Mouse (Mus musculus) common myeloid progenitor, adult 5-6 weeks (primary cell): ENCODE results near the gene Serhl. TPM values are rescaled to one million over a fixed set of nuclear protein-coding genes. Genes with fewer than 3 reads are reported as not detected.
"Not testable (repeated sequence)": the region's sequence is repeated elsewhere in the genome, so short reads cannot be mapped to it uniquely, and the experiment has no call there.

Experiments used
- ATAC-seq: replicated peaks from 2 replicates; pipeline ENCODE4 v1.8.0; 2016; ENCODE audit warnings: low read depth, mild to moderate bottlenecking, moderate TSS enrichment, inconsistent platforms; ENCODE audit not compliant: poor library complexity, severe bottlenecking
- total RNA-seq: library from RNA; stranded (forward); fragments of 200-1000, 187-1606 nt; gene quantifications from 2 replicates; pipeline ENCODE4 v1.2.3, GENCODE M21; 2017

Gene Serhl
- 30.7 and 35.2 TPM in 2 replicates for total RNA-seq

DNA sequence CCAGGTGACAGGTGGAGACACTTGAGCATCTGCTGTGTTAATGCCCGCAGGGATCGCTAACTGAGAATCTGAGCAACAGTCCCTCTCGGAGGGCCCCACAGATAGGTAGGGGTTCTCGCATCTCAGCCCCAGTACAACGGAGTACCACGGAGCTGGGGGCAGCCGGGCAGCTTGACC lies at the start of gene Serhl:
TSS of gene Serhl (plus strand) at position 78 of the 177 bp plus-strand sequence.
- no peak for ATAC-seq

GRCm38 (mm10) chr15:83040156-83040555 lies 49.1 kb upstream of the Serhl start:
- ATAC-seq: no peak

DNA sequence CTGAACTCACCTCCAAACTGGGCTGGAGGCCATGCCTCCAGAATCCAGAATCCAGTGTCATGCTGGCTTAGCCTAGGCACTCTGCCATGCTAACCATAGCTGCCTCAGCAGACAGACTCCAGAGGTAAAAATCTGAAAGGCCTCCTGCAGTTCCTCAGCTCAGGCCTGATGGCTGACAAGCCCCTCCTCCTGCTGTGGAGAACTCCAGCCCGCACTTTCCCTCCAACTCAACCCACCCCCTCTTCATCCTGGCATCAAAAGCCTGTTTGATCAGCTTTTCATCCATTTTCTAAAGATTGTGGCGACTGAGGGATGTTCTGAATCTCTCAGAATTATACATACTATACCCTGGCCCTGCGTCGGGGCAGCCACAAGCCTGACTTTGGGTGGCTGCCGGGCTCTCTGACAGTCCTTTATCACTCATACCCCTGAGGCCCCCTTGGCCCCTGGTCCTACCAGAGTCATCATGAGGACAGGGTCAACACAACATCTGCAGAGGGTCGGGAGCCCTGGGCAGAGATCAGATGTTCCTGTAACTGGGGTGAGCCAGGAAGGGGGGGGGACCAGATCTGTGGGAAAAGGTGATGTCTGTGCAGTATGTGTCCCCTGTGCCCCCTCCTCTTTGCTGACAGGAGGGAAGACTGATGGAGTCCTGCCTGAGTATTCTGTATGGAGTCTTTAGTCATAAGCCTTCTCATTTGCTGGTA lies 46.5 kb upstream of the Serhl start:
- no peak for ATAC-seq

DNA sequence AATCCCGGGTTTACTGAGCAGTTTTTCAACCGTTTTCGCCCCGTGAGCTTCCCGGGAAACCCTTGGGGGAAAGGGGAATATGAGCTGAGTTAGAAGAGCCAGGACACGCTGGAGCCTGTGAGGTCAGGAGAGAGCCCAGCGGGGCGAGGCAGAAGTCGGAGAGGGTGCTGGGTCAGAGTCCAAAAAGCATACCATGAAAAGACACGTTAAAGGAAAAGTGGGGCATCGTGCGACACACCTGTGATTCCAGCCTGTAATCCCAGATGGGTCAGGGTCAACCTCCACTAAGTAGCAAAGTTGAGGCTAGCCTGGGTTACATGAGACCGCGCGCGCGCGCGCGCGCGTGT lies 46.0 kb upstream of the Serhl start:
- no peak for ATAC-seq

DNA sequence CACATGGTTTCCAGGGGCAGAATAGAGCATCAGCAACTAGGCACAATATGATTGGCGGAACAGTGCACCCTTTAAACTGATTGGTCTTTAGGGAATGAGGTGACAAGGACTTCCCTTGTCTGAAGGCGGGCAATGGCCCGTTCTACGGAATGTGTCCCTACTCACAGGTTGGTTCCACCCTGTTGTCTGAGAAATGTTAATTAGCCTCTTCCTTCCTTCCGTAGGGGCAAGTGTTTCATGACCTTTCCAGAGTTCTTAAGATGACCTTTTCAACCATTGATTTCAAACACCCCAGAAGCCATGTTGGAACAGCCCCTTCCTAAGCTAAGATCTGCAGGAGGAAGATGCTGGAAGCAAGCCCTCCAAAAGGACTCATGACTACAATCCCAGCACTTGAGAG lies 43.7 kb upstream of the Serhl start:
- not testable (repeated sequence) for ATAC-seq

DNA sequence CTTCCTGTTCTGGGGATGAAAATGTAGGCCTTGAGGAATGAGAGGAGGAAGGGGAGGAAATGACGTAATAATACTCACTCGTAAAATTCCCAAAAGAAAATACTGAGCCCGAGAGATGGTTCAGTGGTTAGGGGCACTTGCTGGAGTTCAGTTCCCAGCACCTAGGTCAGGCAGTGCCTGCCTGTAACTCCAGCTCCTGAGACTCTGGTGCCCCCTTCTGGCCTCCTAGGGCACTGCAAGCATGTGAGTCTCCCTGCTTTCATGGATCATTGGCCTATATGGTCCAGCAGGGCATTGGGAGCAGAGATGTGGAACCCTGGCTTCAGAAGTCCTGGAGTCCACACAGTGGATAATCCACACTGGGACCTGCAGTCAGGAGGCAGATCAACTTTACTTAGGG lies 43.0 kb upstream of the Serhl start:
- no peak for ATAC-seq

GRCm38 (mm10) chr15:83046730-83047129 lies 42.6 kb upstream of the Serhl start:
- ATAC-seq: no peak

GRCm38 (mm10) chr15:83052341-83053104 lies 36.8 kb upstream of the Serhl start:
- ATAC-seq: no peak

DNA sequence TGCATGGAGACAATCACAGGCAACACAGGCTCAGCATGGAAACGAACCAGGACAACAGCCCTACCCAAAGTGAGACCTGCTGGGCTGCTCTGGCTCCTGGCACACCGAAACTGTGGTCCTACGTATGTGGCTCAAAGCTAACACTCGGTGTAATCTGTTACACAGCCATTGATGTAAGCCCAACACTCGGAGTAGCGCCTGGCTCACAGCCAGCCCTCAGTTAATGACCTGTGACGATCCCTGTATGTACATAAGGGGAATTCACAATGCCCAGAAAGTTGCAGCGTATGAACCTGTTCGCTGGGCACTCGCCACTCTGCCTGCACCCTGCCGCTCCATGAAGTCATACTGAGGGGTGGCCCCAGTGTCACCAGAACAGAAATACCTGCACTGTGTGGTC lies 36.0 kb upstream of the Serhl start:
- ATAC-seq: no peak

GRCm38 (mm10) chr15:83055569-83055968 lies 33.7 kb upstream of the Serhl start:
- ATAC-seq: no peak

- ATAC-seq: peak; percentile 60
Measured at GRCm38 (mm10) chr15:83056378-83057083, 32.8 kb upstream of the Serhl start.

- no peak for ATAC-seq
Measured at GRCm38 (mm10) chr15:83057533-83057932, 31.8 kb upstream of the Serhl start.

DNA sequence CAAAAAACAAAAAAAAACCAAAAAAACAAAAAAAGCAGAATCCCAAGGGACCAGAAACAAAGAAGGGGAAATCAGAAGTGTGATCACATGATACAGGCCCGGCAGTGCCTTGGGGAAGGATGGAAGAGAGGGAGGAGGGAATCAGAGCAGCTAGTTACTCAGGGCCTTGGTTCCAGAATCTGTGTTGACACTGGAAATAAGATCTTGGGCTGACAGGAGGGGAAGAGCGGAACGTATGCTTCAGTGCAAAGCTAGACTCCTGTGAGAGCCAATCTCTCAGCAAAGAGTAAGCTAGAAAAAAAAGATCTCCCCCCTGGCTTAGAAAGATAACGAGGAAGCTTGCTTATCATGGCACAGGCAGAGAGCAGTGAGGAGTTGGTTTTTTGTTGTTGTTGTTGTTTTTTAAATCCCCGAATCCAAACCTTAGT lies 30.1 kb upstream of the Serhl start:
- 0 out of 2 replicates have a peak, but pooled peaks have one; percentile 36 for ATAC-seq

GRCm38 (mm10) chr15:83061689-83062088 lies 27.6 kb upstream of the Serhl start:
- no peak for ATAC-seq

DNA sequence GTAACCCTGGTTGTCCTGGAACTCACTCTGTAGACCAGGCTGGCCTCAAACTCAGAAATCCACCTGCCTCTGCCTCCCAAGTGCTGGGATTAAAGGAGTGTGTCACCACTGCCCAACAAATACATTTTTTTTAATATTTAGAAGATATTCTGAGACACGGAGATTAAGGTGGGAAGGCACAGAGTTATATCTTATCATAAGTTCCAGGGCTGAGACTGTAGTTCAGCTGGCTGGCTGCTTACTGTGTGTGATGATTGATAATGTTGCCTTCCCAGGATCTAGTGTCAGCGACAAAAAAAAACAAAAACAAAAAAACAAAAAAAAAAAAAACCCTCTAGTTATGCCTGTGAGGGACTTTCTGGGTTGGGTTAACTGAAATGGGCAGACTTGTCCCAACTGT lies 26.7 kb upstream of the Serhl start:
- not testable (repeated sequence) for ATAC-seq

DNA sequence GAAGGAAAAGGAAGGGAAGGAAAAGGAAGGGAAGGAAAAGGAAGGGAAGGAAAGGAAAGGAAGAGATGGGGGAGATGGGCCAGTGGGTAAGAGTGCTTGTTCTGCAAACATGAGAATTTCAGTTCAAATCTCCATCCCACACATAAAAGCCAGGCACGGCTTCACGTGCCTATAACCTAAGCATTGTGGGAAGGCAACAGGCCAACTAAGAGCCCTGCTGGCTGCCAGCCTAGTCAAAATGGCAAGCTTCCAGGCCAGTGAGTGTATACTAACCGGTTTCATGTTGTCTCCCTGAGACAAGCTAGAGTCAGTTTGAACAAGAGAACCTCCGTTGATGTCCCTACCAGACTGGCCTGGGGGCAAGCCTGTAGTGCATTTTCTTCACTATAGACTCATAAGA lies 23.8 kb upstream of the Serhl start:
- no peak for ATAC-seq

DNA sequence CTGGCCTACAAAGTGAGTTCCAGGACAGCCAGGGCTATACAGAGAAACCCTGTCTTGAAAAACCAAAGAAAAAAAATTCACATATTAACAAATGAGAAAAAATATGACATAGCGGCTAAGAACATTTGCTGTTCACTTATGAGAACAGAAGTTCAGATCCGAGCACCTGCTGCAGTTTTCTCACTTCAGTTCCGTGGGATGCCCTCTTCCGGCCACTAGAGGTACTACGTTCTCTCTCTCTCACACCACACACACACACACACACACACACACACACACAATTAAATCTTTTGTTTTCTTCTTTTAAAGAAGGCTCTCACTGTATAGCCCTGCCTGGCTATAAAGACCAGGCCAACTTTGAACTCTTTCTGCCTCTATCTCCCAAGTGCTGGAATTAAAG lies 21.0 kb upstream of the Serhl start:
- no peak for ATAC-seq

DNA sequence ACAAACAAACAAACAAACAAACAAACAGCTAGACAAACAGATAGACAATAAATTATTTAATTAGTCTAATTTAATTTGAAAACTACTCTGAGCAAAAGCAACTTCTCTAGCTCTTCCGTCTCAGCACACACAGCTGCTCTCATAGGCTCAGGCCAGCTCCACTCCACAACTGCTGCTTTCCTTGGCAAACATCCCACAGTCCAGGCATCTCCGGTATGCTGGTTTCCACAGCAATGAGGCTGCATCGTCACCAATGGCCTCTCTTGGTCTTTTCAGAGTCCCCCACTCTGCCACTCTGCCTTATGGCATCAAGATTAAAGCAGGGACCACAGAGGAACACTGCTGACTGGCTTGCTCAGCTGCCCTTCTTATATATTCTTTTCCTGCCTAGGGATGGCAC lies 18.4 kb upstream of the Serhl start:
- no peak for ATAC-seq

GRCm38 (mm10) chr15:83071752-83072151 lies 17.6 kb upstream of the Serhl start:
- ATAC-seq: no peak

DNA sequence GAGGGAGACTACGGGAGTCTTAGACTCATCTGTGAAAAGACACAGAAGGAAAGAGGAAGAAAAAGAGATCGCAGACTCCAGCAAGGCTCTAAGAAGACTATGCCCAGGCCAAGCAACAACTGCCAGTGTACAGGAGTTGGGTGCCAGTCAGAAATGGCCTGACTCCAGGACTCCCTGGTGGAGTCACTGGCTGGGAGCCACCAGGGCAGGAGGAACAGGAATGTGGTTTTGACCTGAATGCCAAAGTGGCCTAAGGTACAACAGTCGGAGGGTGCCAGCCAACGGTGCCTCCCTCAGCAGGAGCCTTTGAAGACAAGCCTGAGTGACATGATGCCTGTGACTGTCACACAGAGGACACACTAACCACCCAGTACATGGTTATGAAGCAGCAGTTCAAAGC lies 15.1 kb upstream of the Serhl start:
- ATAC-seq: no peak
